Mouse (Mus musculus) stomach, postnatal 0 days (tissue): ENCODE data around the gene Clgn. TPM values are rescaled to one million over a fixed set of nuclear protein-coding genes. Genes with fewer than 3 reads are reported as not detected.

Experiments
- ATAC-seq: fragments of 200-750 bp; cut with Nextera tagmentation; 2 replicates; pipeline ENCODE4 v1.8.0; 2017; ENCODE audit not compliant: low FRiP score, low TSS enrichment
- DNase-seq: peaks from one replicate; pipeline ENCODE4 v3.0.0-alpha.2; 2016; ENCODE audit warnings: low spot score
- H3K27ac ChIP-seq: fragments of 300-500 bp; sonication (generic); replicated peaks from 2 replicates; pipeline ENCODE4 v1.5.1; 2014; ENCODE audit warnings: mild to moderate bottlenecking, control low read depth
- H3K27me3 ChIP-seq: fragments of 300-500 bp; sonication (generic); 2 replicates; pipeline ENCODE4 v1.6.1; 2014; ENCODE audit warnings: low read length; ENCODE audit not compliant: control insufficient read depth, insufficient read depth
- H3K36me3 ChIP-seq: fragments of 300-500 bp; sonication (generic); 2 replicates; pipeline ENCODE4 v1.6.1; 2014; ENCODE audit warnings: low read length, mixed read lengths; ENCODE audit not compliant: control insufficient read depth, insufficient read depth
- H3K4me1 ChIP-seq: fragments of 300-500 bp; sonication (generic); replicated peaks from 2 replicates; pipeline ENCODE4 v1.6.1; 2014; ENCODE audit warnings: antibody characterized with exemption; ENCODE audit not compliant: control insufficient read depth, insufficient read depth
- H3K4me2 ChIP-seq: fragments of 300-500 bp; sonication (generic); replicated peaks from 2 replicates; pipeline ENCODE4 v1.6.1; 2014; ENCODE audit warnings: low read depth, mild to moderate bottlenecking, control low read depth, moderate library complexity
- H3K4me3 ChIP-seq: fragments of 300-500 bp; sonication (generic); 2 replicates; pipeline ENCODE4 v1.5.1; 2014; ENCODE audit warnings: low read depth, low read length, control low read depth
- H3K9ac ChIP-seq: fragments of 300-500 bp; sonication (generic); 2 replicates; pipeline ENCODE4 v1.6.1; 2014; ENCODE audit warnings: mild to moderate bottlenecking, low read length, control low read depth, mixed read lengths
- H3K9me3 ChIP-seq: fragments of 300-500 bp; sonication (generic); 2 replicates; pipeline ENCODE4 v1.6.1; 2016; ENCODE audit warnings: low read length; ENCODE audit not compliant: control insufficient read depth
- CTCF ChIP-seq: IDR thresholded peaks from 2 replicates; pipeline ENCODE4 v1.5.1; 2016; ENCODE audit warnings: antibody characterized with exemption, low read depth, mild to moderate bottlenecking, moderate library complexity
- EP300 ChIP-seq: optimal IDR thresholded peaks from 2 replicates; pipeline ENCODE3; 2016; ENCODE audit warnings: antibody characterized with exemption
- WGBS: fragments of 180-500 bp; shearing (Covaris S2); extraction: QIAGEN DNeasy Blood & Tissue Kit; methylation state at CpG from one replicate; pipeline ENCODE4 v1.1.7; 2014; 5-methylcytosine and 5-hydroxymethylcytosine counted together
- polyA plus RNA-seq: library from polyadenylated mRNA; unstranded; fragments of >200 nt; fragmentation: Nextera tagmentation; extraction: Ambion mirVana; gene quantifications from 2 replicates; pipeline ENCODE4 v1.2.1, GENCODE M21; 2015

Clgn gene
- polyA plus RNA-seq, 1 experiment from 2014 or later, result 0.27 TPM

DNA sequence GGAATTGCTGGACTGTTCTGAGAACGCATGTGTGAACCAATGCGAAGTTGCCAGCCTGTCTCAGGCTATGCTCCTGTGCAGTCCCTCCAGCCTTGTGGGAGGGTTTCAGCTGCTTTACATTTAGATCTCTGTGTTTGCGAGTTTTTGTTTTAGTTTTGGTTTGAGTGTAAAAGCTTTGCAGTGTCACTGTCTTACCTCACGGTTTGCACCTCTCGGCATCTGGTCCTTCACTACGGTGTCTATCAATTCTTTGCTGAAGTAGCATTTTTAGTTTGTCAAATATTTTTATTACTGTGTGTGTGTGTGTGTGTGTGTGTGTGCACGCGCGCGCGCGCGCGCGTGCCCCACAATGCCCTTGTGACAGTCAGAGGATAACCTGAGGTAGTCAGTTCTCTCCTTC is 27.2 kb downstream of the Clgn start:
- DNase-seq, result no peak
- WGBS, result 93% methylated on average over 15 of the region's 15 CpGs
- Histone ChIP-seq H3K9ac (no peak overlapping the region), H3K9me3 (no peaks in the 10 kb centered on the region), H3K4me1 (no peaks in the 10 kb centered on the region), H3K27me3 (no peaks in the 10 kb centered on the region), H3K4me2 (no peak overlapping the region), H3K27ac (no peak overlapping the region), H3K36me3 (no peaks in the 10 kb centered on the region), H3K4me3 (no peak overlapping the region)
- TF ChIP-seq CTCF (no peak), EP300 (no peak)
- ATAC-seq, result no peak

GRCm38 (mm10) chr8:83417970-83418369 is 28.3 kb downstream of the Clgn start:
- no peak overlapping the region for H3K9ac ChIP-seq
- no peaks in the 10 kb centered on the region for H3K9me3 ChIP-seq
- no peak overlapping the region for H3K4me2 ChIP-seq
- H3K4me3 ChIP-seq, result no peak overlapping the region
- H3K4me1 ChIP-seq, result no peaks in the 10 kb centered on the region
- ATAC-seq (no peak), DNase-seq (no peak)
- H3K27ac ChIP-seq, result no peak overlapping the region
- no peak for TF ChIP-seq CTCF
- TF ChIP-seq EP300, result no peak
- H3K36me3 ChIP-seq, result no peaks in the 10 kb centered on the region
- 70% methylated on average over 6 of the region's 6 CpGs for WGBS
- no peaks in the 10 kb centered on the region for H3K27me3 ChIP-seq

DNA sequence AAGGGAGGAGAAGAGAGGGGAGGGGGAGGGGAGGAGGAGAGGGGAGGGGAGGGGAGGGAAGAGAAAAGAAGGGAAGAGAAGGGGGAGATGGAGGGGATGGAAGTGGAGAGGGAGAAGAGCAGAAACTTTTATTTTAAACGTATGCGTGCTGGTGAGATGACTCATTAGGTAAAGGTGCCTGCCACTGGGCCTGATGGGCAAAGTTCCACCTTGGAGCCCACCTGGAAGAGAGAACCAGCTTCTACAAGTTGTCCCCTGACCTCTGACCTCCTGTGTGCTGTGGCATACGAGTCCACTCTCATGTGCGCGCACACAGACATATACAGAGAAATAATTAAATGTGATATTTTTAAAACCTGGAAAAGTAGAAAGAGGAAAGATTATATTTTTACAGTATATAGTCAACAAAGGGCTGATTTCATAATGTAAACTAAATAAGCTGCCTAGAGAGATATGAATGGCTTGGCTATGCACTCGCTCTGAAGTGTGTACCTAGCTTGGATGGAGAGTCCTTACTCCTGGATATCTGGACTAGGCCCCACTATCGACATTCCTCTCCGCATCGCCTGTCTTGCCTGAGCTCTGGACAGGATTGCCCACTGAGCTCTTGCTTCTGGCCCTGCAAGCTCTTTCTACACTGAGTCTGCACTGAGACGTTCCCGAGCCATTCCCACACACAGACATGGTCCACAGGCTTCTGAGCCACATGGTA is 29.3 kb downstream of the Clgn start:
- 68% methylated on average over 11 of the region's 11 CpGs for WGBS
- no peak for TF ChIP-seq CTCF
- TF ChIP-seq EP300, result no peak
- DNase-seq (no peak), ATAC-seq (no peak)
- Histone ChIP-seq H3K9me3 (no peaks in the 10 kb centered on the region), H3K9ac (no peak overlapping the region), H3K27ac (no peak overlapping the region), H3K4me1 (no peaks in the 10 kb centered on the region), H3K27me3 (no peaks in the 10 kb centered on the region), H3K36me3 (no peaks in the 10 kb centered on the region), H3K4me2 (no peak overlapping the region), H3K4me3 (no peak overlapping the region)

DNA sequence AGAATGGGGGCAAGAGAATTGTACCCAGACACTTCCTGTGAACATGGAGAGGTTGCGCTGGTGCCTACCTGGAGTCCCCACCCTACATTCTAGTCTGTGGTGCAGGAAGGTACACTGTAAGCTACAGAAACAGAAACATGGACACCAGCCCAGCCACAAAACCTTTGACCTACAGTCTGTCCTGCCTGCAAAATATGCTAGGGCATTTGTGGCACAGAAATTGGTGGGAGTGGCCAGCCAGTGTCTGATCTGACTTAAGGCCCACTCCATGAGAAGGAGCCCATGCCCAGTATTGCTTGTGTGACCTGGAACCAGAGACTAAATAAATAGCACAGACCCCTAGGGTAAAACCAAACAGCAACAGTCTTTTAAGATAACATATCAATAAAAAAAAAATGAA is 31.7 kb downstream of the Clgn start:
- no peak overlapping the region for H3K9ac ChIP-seq
- TF ChIP-seq CTCF (no peak), EP300 (no peak)
- no peaks in the 10 kb centered on the region for H3K9me3 ChIP-seq
- ATAC-seq (no peak), DNase-seq (no peak)
- 95% methylated on average over 1 of the region's 1 CpGs for WGBS
- H3K27me3 ChIP-seq, result no peaks in the 10 kb centered on the region
- no peak overlapping the region for H3K4me3 ChIP-seq
- H3K27ac ChIP-seq, result no peak overlapping the region
- no peaks in the 10 kb centered on the region for H3K36me3 ChIP-seq
- no peaks in the 10 kb centered on the region for H3K4me1 ChIP-seq
- no peak overlapping the region for H3K4me2 ChIP-seq

DNA sequence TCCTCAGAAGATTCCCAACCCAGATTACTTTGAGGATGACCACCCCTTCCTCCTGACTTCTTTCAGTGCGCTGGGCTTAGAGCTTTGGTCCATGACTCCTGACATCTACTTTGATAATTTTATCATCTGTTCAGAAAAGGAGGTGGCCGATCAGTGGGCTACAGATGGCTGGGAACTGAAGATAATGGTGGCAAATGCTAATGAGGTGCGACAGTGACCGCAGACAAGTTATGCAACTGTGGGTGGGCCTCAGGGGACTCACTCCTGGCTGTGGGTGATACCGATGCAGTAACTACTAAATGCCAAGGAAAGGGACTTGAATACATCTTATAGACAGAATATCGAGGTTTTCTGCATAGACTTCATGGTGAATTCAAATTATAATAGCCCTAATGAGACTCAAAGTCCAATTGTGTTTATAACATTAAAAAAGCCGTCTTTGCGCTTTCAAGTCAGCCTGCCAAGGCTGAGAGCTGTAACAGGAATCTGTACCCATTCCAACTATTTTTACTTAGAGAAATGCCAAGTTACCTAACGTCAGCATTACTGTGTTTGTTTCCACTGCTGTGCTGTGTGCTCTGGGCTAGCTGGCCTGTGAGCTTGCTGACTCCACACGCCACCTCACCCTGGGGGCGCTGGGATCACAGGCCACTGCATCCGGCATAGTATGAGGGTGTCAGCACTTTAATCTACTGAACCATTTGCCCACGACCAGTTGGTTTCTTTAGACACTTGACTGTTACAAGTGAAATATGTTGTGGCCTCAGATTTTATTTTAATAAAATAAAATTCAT is 33.6 kb downstream of the Clgn start:
- H3K9me3 ChIP-seq, result no peaks in the 10 kb centered on the region
- H3K36me3 ChIP-seq, result no peaks in the 10 kb centered on the region
- no peak overlapping the region for H3K27ac ChIP-seq
- no peak overlapping the region for H3K9ac ChIP-seq
- H3K4me3 ChIP-seq, result no peak overlapping the region
- no peaks in the 10 kb centered on the region for H3K27me3 ChIP-seq
- ATAC-seq (no peak), DNase-seq (no peak)
- 72% methylated on average over 13 of the region's 13 CpGs for WGBS
- no peak overlapping the region for H3K4me2 ChIP-seq
- H3K4me1 ChIP-seq, result no peaks in the 10 kb centered on the region
- TF ChIP-seq EP300 (no peak), CTCF (no peak)

- no peaks in the 10 kb centered on the region for H3K36me3 ChIP-seq
- no peaks in the 10 kb centered on the region for H3K9me3 ChIP-seq
- no peaks in the 10 kb centered on the region for H3K4me1 ChIP-seq
- H3K4me3 ChIP-seq, result no peak overlapping the region
- WGBS, result 88% methylated on average over 6 of the region's 6 CpGs
- no peak overlapping the region for H3K4me2 ChIP-seq
- DNase-seq, result no peak
- H3K27me3 ChIP-seq, result no peaks in the 10 kb centered on the region
- no peak overlapping the region for H3K9ac ChIP-seq
- ATAC-seq, result no peak
- no peak for TF ChIP-seq CTCF
- TF ChIP-seq EP300, result no peak
- no peak overlapping the region for H3K27ac ChIP-seq
Measured at GRCm38 (mm10) chr8:83425202-83425601, 35.5 kb downstream of the Clgn start.
